In genomic region chr12:13626803-13627706, GRCm38 (mm10) we compare ENCODE assay signal across 8 mouse cellular contexts.
DNase-seq lines count a peak whose midpoint lies in the region; ATAC-seq and TF ChIP-seq lines count a peak whose summit lies in the region.

No protein-coding gene starts in this region.

- H3K27me3 ChIP-seq in kidney, postnatal 0 days (ENCODE audit: insufficient read depth, low read length), result no peaks in the 10 kb centered on the region
- H3K27me3 ChIP-seq in MEL (ENCODE audit: control insufficient read depth in 1 of 2, insufficient read depth in 2 of 2, low read length in 2 of 2), result no peaks in the 10 kb centered on the region
- no peaks in the 10 kb centered on the region for H3K27me3 ChIP-seq in embryonic facial prominence, embryonic 10.5 days (replicated peaks; ENCODE audit: low read depth, poor library complexity, severe bottlenecking)
- no peaks in the 10 kb centered on the region for H3K27me3 ChIP-seq in heart, embryonic 10.5 days (ENCODE audit: insufficient read depth, poor library complexity, severe bottlenecking)

- no peaks in the 10 kb centered on the region for H3K36me3 ChIP-seq in kidney, postnatal 0 days (ENCODE audit: insufficient read depth, low read length)
- H3K36me3 ChIP-seq in MEL (ENCODE audit: control insufficient read depth in 1 of 2, insufficient read depth in 2 of 2, low read length in 2 of 2), result no peaks in the 10 kb centered on the region
- H3K36me3 ChIP-seq in embryonic facial prominence, embryonic 10.5 days (replicated peaks), result no peaks in the 10 kb centered on the region
- H3K36me3 ChIP-seq in heart, embryonic 10.5 days, result no peaks in the 10 kb centered on the region

- no peaks in the 10 kb centered on the region for H3K79me2 ChIP-seq in MEL (ENCODE audit: control insufficient read depth, insufficient read depth, low read length, poor library complexity)

- ATAC-seq in kidney, postnatal 0 days (replicated peaks; ENCODE audit: low FRiP score, low read depth), result no peak

- H3K4me2 ChIP-seq in kidney, postnatal 0 days (ENCODE audit: low read length), result no peak overlapping the region

- TF ChIP-seq CTCF in kidney, postnatal 0 days (IDR thresholded peaks at IDR 0.05; ENCODE audit: low read depth), result peak; percentile 56
- peak; percentile 42 to 52 (median 47) for TF ChIP-seq CTCF in MEL (IDR thresholded peaks at IDR 0.05 in 2 of 3, conservative IDR thresholded peaks at IDR 0.05 in 1 of 3; ENCODE audit: control insufficient read depth in 1 of 3, insufficient read depth in 1 of 3, low read depth in 2 of 3, low read length in 3 of 3, poor library complexity in 1 of 3, severe bottlenecking in 1 of 3)

- DNase-seq in kidney, postnatal 0 days (ENCODE audit: low spot score), result peak; percentile 11
- DNase-seq in kidney, adult 18-20 months, result no peak
- DNase-seq in MEL (ENCODE audit: low read depth, low spot score), result peak; percentile 20
- peak; percentile 41 for DNase-seq in embryonic facial prominence, embryonic 10.5 days (ENCODE audit: low spot score)
- DNase-seq in lung, postnatal 14 days, result peak; percentile 1
- DNase-seq in left cerebral cortex, adult 9 months (ENCODE audit: low spot score in 2 of 2), result no peak
- DNase-seq in heart, embryonic 10.5 days (ENCODE audit: low spot score), result no peak
- DNase-seq in gastrocnemius, adult 8-10 months (ENCODE audit: low spot score in 2 of 2), result no peak

- WGBS in kidney, postnatal 0 days, result 67% methylated on average over 12 of the region's 12 CpGs
- 62% methylated on average over 12 of the region's 12 CpGs for WGBS in embryonic facial prominence, embryonic 10.5 days
- 53% methylated on average over 12 of the region's 12 CpGs for WGBS in heart, embryonic 10.5 days

- no peaks in the 10 kb centered on the region for H3K4me1 ChIP-seq in kidney, postnatal 0 days (replicated peaks; ENCODE audit: insufficient read depth, low read length)
- no peaks in the 10 kb centered on the region for H3K4me1 ChIP-seq in MEL (ENCODE audit: control insufficient read depth in 1 of 2, insufficient read depth in 2 of 2, low read length in 2 of 2)
- no peaks in the 10 kb centered on the region for H3K4me1 ChIP-seq in embryonic facial prominence, embryonic 10.5 days
- no peaks in the 10 kb centered on the region for H3K4me1 ChIP-seq in heart, embryonic 10.5 days

- no peak overlapping the region for H3K27ac ChIP-seq in kidney, postnatal 0 days
- H3K27ac ChIP-seq in MEL (ENCODE audit: control insufficient read depth, low read depth, low read length), result no peak overlapping the region
- H3K27ac ChIP-seq in embryonic facial prominence, embryonic 10.5 days (replicated peaks), result no peak overlapping the region
- H3K27ac ChIP-seq in heart, embryonic 10.5 days, result no peak overlapping the region

- no peak overlapping the region for H3K9ac ChIP-seq in kidney, postnatal 0 days (ENCODE audit: low read depth, low read length)
- H3K9ac ChIP-seq in MEL (ENCODE audit: control insufficient read depth, low read depth, low read length, poor library complexity, severe bottlenecking), result no peak overlapping the region

- TF ChIP-seq RAD21 in MEL (IDR thresholded peaks at IDR 0.05; ENCODE audit: low read depth, low read length), result peak; percentile 35

- TF ChIP-seq EP300 in MEL (IDR thresholded peaks at IDR 0.05; ENCODE audit: low read depth in 1 of 2, low read length in 2 of 2), result no peak

- TF ChIP-seq POLR2A in MEL (IDR thresholded peaks at IDR 0.05; ENCODE audit: control insufficient read depth in 1 of 2, insufficient read depth in 1 of 2, low read depth in 1 of 2, low read length in 2 of 2, poor library complexity in 1 of 2), result no peak

- H3K4me3 ChIP-seq in kidney, postnatal 0 days (replicated peaks; ENCODE audit: low read depth, low read length), result no peak overlapping the region
- H3K4me3 ChIP-seq in MEL (ENCODE audit: control insufficient read depth in 1 of 2, insufficient read depth in 1 of 2, low read depth in 2 of 2, low read length in 2 of 2), result no peak overlapping the region
- no peak overlapping the region for H3K4me3 ChIP-seq in embryonic facial prominence, embryonic 10.5 days
- H3K4me3 ChIP-seq in heart, embryonic 10.5 days, result no peak overlapping the region

- no peaks in the 10 kb centered on the region for H3K9me3 ChIP-seq in kidney, postnatal 0 days (replicated peaks; ENCODE audit: low read length)
- no peaks in the 10 kb centered on the region for H3K9me3 ChIP-seq in MEL (replicated peaks; ENCODE audit: insufficient read depth, low read length)
- H3K9me3 ChIP-seq in embryonic facial prominence, embryonic 10.5 days, result no peaks in the 10 kb centered on the region
- no peaks in the 10 kb centered on the region for H3K9me3 ChIP-seq in heart, embryonic 10.5 days

TF ChIP-seq in MEL, 35 proteins besides CTCF, POLR2A, EP300 and RAD21:
- TF ChIP-seq SMC3 (IDR thresholded peaks at IDR 0.05; ENCODE audit: low read depth, low read length), result peak; percentile 25; the same call in 1 of the 2 replicates
- no peak for TF ChIP-seq E2F4 (IDR thresholded peaks at IDR 0.05; ENCODE audit: borderline replicate concordance, low read depth, low read length)

Comparison
In these comparisons a context has a peak if more than half of its experiments do, and no peak if none do; other contexts are left out.
1. DNase-seq: peak in kidney, postnatal 0 days (single experiment), MEL (single experiment), embryonic facial prominence, embryonic 10.5 days (single experiment) and lung, postnatal 14 days (single experiment); none in kidney, adult 18-20 months (single experiment), left cerebral cortex, adult 9 months (0 of 2), heart, embryonic 10.5 days (single experiment) and gastrocnemius, adult 8-10 months (0 of 2).